Mouse (Mus musculus): ENCODE measurements at regions not wholly inside any gene's neighbourhood (a gene's known extent, or its start where the extent isn't known, plus 50 kb on each side); places are given as distances from the start of the nearest gene placed in this dataset.

DNA sequence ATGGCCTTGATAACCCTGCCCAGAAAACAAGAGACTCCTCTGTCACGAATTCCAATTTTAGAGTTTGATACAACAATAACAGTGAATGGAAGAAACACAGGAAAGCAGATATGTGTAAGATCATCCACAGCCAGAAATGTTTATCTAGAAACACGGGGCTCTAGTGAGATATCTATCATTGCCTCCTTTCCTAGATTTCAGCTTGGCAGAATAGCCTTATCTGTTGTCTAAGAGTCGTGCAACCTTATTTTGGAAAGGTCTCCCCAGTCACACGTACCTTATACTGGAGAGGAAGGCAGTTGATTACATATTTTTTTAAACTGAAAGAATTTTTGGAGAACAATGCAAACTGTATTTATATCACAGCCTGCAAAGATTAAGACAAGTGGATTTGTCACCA, 61.6 kb downstream of the Gm10295 start:
- DNase-seq (ENCODE audit: low read depth) = no peak

DNA sequence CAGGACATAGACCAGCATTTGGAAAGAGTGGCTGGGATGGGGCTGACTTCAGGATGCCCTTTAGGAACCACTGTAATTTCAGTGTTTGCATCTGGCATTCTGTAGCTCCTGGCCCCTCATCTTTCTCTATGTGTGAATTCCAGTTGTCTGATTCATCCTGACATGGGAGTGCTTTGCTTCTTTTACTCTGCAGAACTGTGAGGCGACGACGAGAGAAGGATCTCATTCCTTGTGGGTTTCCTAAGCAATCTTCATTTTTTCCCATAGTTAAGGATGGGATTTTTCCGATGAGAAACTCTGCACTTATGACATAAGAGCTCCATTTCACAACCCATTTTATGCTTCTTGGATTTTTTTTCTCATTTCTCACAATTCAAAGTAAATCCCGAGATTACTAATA, 62.0 kb downstream of the Gm10295 start:
- DNase-seq (ENCODE audit: low read depth) = no peak

DNA sequence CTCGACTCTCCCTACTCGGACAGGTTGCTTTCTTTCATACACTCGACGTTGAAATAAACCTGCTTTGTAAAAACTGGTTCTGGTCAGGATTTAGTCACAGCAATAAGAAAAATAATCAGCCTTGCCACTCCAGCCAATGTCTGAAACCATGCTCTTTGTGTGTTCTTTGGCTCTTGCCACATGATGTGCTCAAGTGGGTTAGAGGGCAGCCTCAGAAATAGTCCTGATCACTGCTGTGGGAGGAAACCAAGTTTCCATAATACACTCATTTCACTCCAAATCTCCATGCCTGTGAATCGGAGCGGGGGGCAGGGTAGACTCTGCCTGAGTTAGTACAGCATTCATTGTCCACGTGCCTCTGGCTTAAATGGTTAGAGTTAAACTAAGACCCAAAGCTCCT, 63.8 kb downstream of the Gm10295 start:
- DNase-seq (ENCODE audit: low read depth) = no peak

DNA sequence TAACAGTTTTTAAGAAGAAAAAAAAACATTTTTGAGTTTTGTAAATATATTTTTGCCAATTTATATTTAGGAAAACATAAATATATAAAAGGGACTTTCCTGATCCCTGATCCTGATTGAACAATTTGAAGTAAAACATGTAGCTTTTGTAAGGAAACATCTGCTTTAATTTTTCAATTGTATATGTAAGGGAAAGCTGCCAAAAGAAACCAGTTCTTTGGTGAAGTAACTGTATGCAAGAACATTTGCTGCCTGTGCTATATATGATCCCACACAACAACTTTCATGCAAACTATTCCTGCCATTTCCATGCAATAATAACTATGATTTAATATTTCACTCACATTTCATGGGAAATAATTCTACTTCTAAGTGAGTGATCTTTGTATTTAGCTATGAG, 67.0 kb downstream of the Gm10295 start:
- no peak for DNase-seq (ENCODE audit: low read depth)

DNA sequence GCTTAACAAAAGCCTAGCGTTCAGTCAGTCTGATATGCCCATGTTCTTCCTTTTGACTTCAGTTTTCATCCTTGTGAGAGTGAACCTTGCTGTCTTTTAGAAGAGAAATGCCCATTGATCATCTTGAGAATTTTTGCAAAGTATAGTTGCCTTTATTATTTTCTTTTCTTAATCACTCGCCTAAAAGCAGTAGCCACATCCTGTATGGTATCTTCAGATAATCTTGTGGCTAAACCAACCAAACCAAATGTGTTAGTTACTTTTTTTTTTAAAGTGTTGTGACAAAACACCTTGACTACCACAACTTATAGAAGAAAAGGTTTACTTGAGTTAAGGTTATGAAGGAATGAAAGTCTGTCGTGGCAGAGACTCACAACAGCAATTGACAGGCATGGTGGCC, 67.9 kb downstream of the Gm10295 start:
- peak; percentile 65 for DNase-seq (ENCODE audit: low read depth)

DNA sequence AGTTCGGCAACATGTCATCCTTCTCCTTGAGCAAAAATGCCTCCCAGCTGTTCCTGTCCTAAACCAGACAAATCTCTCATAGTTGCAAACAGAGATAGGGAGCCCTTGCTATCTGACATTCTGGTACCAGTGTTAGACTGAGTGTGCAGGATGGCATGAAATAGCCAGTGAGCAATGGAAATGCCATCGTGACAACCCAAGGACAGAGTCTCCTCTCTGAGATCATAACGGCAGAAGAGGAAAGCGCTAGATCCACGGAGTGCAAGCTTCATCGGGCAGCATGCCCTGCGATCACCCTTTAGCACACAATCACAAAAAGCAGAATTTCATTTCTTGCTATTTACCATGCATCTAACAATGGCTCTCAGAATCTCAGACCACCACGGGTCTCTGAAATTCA, 85.2 kb downstream of the Gm10295 start:
- no peak for DNase-seq (ENCODE audit: low read depth)

DNA sequence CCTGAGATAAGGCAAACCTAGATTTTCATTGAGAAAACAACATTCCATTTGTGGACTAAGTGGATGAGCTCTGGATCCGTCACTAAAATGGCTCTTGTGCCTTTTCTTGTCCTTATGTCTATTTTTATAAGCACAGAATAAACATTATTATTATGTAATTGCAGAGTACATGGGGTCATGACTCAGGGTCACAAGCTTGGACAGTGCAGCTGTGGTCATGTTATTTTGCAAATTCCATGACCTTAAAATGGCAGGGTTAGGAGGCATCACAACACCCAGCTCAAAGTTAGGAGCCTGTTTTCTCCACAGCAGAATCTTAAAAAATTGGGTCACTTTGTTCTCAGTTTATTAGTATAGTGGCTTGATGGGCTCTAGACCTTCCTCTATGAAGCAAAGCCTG, 87.2 kb downstream of the Gm10295 start:
- no peak for DNase-seq (ENCODE audit: low read depth)

DNA sequence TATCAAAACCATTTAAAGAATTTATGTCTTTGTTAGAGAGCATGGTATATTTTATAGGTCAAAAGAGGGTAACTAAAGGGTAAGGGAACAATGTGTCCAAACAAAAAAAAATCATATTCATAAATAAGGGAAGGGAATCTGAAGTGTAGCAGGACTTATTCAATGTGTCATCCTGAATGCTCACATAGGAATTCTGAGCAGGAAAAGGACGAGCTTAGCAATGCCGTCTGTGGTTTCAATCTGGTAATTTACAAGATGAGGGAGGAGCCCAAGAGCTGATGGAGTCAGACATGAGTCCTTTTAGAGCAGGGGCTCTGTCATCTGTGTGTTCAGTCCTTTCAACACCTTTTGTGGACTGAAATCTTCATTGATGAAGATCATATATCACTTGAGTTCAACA, 101.6 kb downstream of the Gm10295 start:
- DNase-seq (ENCODE audit: low read depth) = no peak

DNA sequence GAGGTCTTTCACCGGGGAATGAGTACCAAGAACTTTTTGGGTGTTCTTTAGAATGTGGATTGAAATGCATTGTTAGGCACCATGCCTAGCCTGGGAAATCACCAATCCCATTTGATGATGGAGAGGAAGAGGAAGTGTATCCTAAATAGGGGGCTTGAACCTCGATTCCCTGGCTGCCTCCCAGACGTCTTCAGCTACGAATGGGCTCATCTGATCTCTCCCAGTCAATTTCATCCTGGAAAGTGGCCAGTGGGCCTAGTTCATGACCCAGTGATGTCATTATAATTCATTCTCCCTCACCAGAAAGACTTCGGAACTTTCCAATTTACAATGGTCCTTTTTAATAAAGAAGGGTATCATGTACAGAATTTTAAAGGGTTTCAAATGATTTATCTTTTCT, 102.1 kb downstream of the Gm10295 start:
- no peak for DNase-seq (ENCODE audit: low read depth)

DNA sequence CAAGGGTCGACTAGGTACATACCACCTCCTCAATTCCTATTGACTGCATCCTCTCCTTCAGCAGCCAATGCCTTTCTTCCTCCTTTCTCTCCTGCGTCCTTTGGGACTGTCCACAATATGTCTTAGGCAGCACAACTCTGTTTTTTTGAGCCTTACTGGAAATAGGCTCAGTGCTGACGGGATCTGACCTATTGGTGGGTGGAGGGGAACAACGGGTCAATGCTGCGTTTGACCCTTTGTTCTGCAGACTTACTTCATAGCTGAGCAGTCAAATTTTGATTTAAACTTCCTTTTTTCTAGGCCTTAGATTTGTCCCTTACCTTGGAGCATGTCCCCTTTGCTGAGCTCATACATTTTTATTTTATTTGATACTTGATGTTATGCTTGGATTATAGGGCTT, 103.4 kb downstream of the Gm10295 start:
- no peak for DNase-seq (ENCODE audit: low read depth)

DNA sequence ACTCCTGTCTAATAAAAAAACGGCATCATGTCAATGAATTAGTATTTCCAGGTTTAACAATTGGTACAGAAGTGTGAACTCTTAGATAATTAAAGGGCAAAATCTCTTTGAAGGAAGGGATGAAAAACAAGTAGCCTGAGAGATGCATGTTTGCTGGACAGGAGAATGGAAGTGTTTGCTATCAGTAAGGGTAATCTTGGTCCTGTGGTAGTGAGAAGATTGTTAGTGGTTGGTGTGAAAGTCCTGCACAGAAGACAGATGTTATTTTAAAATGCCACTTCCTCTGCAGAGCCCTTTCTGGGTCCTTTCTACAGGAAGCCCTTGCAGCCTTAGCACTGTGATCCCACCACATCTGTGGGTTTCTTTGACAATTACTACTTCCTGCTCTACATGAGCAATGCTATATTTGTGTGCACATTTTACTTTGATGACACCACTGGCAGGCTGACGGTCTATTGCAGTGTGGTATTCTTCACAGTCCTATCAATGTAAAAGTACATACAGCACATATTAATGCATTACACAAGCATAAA, 108.8 kb downstream of the Gm10295 start:
- peak; percentile 95 for DNase-seq (ENCODE audit: low read depth)

DNA sequence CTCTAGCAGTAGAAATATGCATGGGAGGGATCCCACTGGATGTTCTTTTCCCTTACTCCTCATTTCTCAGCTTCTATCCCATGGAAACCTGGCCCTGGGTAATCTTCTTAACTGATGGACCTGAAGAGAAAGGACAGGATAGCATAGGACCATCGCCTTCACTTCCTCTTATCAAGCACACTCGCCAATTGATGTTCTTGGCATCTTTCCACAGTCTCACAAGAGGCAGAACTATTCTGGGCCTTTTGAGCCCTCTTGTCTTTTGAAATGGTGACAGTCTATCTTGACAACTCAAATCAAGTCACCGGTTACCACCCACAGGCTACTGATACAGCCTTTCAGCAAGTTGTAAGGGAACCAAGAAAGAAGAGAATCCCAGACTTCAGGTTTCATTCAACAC, 112.1 kb downstream of the Gm10295 start:
- DNase-seq (ENCODE audit: low read depth) = no peak

DNA sequence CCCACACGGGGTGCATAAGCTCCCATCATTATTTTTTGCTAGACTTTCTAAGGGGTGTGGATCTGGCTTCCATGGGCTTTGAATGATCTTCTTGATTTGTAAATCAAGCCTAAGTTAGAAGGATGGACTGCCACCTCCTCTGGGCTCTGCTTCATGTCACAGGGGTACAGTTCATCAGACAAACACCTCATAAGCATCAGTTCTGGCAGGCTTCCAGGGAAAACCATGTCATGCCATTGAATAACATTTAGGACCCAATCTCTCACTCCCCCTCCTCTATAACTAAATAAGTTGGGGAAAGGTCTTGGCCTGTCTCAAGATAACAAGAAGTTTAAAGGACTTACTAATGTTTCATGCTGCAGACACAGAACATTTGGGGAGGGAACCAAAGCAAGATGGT, 115.0 kb downstream of the Gm10295 start:
- DNase-seq (ENCODE audit: low read depth) = no peak

DNA sequence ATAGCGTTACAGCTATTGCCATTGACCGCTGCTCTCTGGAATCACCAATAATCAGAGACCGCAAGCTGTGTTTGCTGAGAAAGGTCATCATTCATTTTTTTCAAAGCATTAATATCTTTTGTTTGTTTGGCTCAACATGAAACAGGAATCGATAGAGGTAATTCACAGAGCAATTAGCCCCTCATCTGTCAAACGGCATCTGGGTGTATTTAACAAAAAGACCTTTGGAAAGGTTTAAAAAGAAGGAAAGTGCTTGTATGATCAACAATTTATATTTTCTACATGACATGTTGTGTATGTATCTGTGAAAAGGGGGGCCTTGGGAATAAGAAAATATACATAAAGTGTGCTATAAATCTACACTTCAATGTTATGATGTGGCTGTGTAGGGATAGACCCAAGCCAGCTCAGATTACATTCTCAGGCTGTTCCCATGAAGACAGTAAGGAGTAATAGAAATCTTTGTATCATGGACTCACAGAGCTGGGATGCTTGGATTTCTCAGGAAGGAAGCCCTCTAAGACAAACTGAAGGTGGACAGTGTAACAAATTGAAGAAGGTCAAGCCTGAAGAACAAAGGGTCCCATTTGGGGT, 117.0 kb downstream of the Gm10295 start:
- DNase-seq (ENCODE audit: low read depth) = no peak

DNA sequence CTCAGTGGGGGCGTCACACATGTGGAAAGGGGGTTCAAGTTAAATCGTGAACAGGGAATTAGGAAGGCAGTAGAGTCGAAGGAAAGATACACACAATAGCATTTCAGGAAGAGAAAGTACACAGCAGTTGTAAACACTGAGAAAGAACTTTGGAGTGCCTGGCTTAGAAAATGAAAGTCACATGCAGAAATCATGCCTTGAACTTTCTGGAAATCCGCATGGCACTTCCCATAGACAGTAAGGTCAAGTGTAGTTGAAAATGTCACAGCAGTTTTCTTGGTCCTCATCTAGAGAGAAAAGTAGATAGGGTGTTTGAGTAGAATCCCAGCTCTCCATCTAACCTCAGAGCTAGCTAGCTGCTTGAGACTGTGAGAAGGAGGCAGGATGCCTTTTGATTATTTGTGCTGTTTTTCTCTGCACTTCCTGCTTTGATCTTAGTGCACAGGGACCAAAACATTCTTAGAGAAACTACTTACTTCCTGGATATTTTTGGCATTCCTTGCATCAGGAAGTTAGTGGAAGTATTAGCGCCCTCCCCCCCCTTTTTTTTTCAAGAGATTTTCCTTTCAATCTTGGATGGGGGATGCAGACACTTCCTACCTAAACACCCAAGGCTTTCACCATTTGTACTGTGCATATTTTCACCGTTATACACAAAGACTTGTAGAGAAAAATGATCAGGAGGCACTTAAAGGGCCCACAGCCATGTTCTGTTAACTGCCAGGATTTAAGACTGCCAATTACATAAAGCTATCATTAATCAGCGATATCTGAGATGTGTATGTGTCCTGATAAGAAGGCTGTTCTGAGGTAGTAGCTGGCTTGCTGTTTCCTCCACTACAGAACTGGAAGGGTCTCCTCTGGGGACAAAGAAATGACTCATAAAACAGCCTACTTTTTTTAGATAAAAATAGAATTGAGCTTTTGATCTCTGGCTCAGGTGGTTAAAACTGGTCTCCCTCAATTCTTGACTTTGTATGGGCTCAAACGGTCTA, 118.2 kb downstream of the Gm10295 start:
- peak; percentile 57 for DNase-seq (ENCODE audit: low read depth)

DNA sequence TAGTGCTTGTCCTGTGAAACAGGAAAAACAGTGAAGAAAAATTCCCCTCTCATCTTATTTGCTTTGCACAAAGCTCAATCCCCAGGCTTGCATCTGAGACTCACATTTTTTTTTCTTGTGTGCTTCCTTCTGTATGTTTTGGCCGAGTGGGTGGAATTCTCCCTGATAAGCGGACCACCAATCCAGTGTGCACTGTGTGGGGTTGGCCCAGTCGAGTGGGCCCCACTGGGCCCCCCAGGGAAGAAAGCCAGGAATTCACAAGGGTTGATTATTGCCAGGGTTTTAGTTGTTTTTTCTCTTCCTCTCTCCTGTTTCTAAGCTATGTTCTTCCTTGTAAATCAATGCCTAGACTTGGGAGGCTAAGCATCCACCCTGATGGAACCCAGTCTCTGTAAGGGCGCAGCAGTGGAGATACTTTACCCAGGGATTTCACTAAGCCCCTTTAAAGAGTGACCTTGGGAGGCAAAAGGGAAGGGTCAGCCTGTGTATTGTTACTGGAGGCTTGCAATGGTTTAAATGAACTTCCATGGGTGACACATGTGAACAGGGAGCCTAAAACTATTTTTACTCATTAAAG, 120.3 kb downstream of the Gm10295 start:
- no peak for DNase-seq (ENCODE audit: low read depth)

DNA sequence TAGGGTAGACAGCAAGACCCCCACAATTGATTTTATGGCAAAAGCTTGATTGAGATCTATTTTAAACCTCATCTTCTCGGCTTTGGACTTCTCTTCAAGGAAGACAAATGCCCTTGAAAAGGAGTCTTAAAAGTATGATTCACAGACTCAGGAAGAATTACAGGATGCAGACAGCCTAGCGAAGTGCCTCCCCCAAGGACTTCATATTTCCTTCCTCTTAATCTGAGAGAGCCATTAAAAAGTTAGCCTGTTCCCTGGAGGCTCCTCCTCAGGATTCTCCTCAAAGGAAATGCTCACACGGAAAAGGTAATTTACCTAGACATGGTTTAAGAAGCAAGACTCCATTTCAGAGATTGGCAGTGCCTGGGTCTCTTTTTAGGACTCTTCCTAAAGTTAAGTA, 122.1 kb downstream of the Gm10295 start:
- peak; percentile 9 for DNase-seq (ENCODE audit: low read depth)

DNA sequence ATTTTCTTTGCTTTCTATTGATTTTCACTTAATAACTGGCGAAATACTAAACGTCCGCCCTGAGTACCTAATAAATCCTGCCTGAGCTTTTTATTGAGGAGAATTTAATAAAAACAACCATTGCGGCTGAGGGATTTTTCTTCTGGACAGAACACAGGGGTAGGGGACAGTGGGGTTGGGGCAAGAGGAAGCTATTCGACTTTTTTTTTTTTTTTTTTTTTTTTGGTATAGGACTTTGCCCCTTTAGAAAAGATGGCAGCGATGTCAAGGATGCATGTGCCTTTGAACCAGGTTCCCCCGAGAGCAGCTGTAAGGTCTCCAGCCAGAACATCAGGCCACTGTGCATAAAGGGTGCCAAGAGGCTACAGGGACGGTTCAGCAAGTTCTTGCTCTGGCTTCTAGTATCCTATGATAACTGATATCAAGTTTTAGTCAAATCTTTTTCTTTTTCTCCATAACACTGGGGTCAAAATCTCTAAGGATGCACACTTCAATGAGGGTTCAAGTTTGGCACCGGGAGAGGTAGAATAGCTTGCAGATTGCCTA, 126.9 kb downstream of the Gm10295 start:
- DNase-seq (ENCODE audit: low read depth) = no peak

DNA sequence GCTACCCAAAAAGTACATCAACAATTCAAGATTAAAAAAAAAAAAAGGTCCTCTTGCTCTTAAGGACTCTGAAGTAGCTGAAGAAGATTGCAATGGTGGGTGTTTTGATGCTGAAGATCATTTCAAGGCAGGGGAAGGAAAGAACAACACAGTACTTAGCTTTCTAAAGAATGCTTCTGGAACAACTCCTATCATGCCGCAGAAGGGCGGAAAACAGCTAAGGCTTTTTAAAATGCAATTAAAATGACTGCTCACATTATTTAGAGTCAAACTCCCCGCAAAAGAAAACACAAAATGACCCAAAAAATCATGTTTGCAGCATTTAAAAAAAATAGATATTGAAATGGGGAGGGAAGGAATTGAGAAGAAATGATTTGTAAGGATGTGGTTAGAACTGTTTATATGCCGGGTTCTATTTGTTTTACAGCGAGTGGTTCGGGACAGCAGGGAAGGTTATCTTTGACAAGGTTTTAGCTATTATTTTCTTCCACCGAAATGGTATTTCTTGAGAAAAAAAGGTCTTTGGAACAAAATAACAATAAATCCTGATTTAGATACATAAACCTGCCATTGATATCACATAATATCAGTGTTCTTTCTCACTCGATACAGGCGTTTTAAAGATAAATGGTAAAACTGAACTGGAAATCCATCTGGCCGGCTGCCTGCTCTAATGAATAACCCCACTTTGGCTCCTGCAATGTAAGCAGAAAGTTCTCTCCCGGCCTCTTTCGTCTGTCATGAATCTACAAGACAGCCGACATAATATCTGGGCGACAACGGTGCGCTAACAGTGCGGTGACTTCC, 127.6 kb downstream of the Gm10295 start:
- DNase-seq (ENCODE audit: low read depth) = no peak

DNA sequence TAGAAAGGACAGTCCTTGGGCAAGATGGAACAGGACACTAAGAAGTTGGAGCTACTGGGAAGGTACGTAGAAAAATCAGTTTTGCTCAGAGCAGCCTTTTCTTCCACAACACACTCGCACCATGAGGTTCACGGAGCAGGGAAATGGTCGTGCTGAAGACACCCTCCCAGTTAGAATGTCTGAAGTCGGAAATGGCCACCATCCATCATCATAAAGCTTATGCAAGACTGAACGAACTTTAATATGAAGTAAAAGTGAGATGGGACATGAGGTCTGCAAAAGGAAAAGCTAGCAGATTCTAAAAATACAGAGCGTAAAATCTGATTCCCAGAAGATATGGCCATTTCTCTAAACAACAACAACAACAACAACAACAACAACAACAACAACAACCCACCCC, 133.9 kb downstream of the Gm10295 start:
- no peak for DNase-seq (ENCODE audit: low read depth)

DNA sequence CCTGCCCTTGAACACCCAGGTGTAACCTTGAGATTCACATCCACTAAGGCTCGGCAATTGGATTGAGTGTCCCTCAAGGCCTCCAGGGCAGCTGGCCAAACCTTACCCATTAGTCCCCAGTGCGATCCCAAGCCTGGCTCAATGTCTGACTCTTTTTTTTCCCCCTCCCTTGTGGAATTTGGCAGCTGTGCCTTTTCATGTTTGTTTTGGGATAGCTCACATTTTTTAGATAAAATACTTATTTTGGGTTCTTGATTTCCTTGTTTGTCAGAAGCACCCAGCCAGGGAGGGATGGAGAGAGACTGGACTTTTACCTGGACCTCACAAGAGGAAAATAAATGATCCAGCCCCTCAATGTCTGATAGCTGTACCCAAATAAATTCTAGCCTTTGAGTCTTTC, 134.5 kb downstream of the Gm10295 start:
- DNase-seq (ENCODE audit: low read depth) = no peak

DNA sequence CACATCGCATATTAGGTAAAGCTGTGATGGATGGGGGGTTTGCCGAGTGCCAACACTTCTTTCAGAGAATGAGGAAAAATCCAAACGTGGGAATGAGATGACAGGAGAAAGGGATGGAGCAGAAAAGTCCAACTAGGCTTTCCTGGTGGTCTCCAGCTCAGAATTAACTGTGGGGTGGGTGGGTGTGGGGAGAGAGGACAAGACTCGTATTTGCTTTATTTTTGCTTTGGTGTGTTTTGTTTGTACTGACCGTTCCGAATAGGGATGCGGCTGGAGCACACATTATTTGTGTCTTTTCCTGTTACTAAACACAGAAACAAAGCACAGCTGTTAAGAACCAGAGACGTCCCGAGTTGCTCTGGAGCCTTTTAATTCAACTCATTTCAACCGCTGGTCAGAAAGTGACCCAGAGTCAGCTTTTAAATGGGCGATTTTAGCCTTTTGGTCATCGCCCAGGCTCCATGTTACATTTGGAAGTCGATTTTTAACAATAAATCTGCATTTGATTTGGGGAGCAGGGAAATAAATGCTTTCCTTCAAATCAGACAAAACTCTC, 136.7 kb downstream of the Gm10295 start:
- DNase-seq (ENCODE audit: low read depth) = no peak

All from 416B (cell line).